Mouse (Mus musculus) liver, embryonic 15.5 days (tissue): Measurements from ENCODE around the gene Creld1. TPM values are rescaled to one million over a fixed set of nuclear protein-coding genes. Genes with fewer than 3 reads are reported as not detected.

Experiments used
- microRNA-seq: library from miRNA; unstranded; fragments of <30 nt; microRNA quantifications from one replicate; pipeline ENCODE4, GENCODE M21; 2016
- polyA plus RNA-seq: library from polyadenylated mRNA; unstranded; fragments of >200 nt; fragmentation: Nextera tagmentation; extraction: Ambion mirVana; gene quantifications from 2 replicates; pipeline ENCODE4 v1.2.1, GENCODE M21; 2015

The Creld1 gene
- polyA plus RNA-seq, 1 experiment from 2014 or later = 7.1 TPM

Small RNA genes lying within 50 kb of the gene (microRNA-seq; reads per million reads assigned to microRNA genes)
- gene Gm23365 = not detected

Other genes starting within 250 kb of the Creld1 start
- 19.3 and 21.7 TPM in 2 replicates for gene Mtmr14, start 245.5 kb upstream of the Creld1 start, polyA plus RNA-seq
- not detected in 2 replicates for gene Cpne9, start 201.0 kb upstream of the Creld1 start, polyA plus RNA-seq
- gene Brpf1, start 176.2 kb upstream of the Creld1 start, polyA plus RNA-seq = 7.8 and 10.3 TPM in 2 replicates
- gene Ogg1, start 156.3 kb upstream of the Creld1 start, polyA plus RNA-seq = 5.2 and 5.4 TPM in 2 replicates
- gene Camk1, start 139.3 kb upstream of the Creld1 start, polyA plus RNA-seq = 18.2 and 21.1 TPM in 2 replicates
- 17.8 and 18.7 TPM in 2 replicates for gene Tada3, start 105.4 kb upstream of the Creld1 start, polyA plus RNA-seq
- 188 and 202 TPM in 2 replicates for gene Arpc4, start 105.2 kb upstream of the Creld1 start, polyA plus RNA-seq
- gene Ttll3, start 94.0 kb upstream of the Creld1 start, polyA plus RNA-seq = 0.98 and 1.3 TPM in 2 replicates
- 11.8 and 16.5 TPM in 2 replicates for gene Rpusd3, start 64.0 kb upstream of the Creld1 start, polyA plus RNA-seq
- not detected in 2 replicates for gene Cidec, start 47.5 kb upstream of the Creld1 start, polyA plus RNA-seq
- 31.7 and 33.1 TPM in 2 replicates for gene Jagn1, start 40.7 kb upstream of the Creld1 start, polyA plus RNA-seq
- gene Il17re, start 24.8 kb upstream of the Creld1 start, polyA plus RNA-seq = 0.09 and 0.33 TPM in 2 replicates
- 9.1 and 12.0 TPM in 2 replicates for gene Il17rc, start 11.9 kb upstream of the Creld1 start, polyA plus RNA-seq
- gene Prrt3, start 18.6 kb downstream of the Creld1 start, polyA plus RNA-seq = 0.03 and 0.07 TPM in 2 replicates
- 40.9 and 41.2 TPM in 2 replicates for gene Emc3, start 48.4 kb downstream of the Creld1 start, polyA plus RNA-seq
- gene Fancd2, start 48.4 kb downstream of the Creld1 start, polyA plus RNA-seq = 7.5 and 8.4 TPM in 2 replicates
- not detected in 2 replicates for gene Fancd2os, start 117.4 kb downstream of the Creld1 start, polyA plus RNA-seq
- gene Brk1, start 121.5 kb downstream of the Creld1 start, polyA plus RNA-seq = 79.4 and 80.7 TPM in 2 replicates
- 8.7 and 10.8 TPM in 2 replicates for gene Vhl, start 140.7 kb downstream of the Creld1 start, polyA plus RNA-seq
- 11.9 and 13.5 TPM in 2 replicates for gene Irak2, start 155.2 kb downstream of the Creld1 start, polyA plus RNA-seq
- 0.77 and 0.83 TPM in 2 replicates for gene Tatdn2, start 213.8 kb downstream of the Creld1 start, polyA plus RNA-seq
- gene Ghrl, start 236.6 kb downstream of the Creld1 start, polyA plus RNA-seq = 0.17 TPM in 1 of 2 replicates, not detected in the other